Mouse (Mus musculus) thymus, postnatal 36 days (tissue): ENCODE results near the gene Slc50a1.
A peak's percentile ranks its signal among the peaks of the same experiment; 100 is the strongest.

Experiments used
- DNase-seq, 2 experiments: peaks; one replicate each; pipeline ENCODE4 v3.0.0; 2022; ENCODE audit warnings: mixed read lengths in 2 of 2

Gene Slc50a1

GRCm38 (mm10) chr3:89262417-89262816 is 8.0 kb downstream of the Slc50a1 start:
- no peak for DNase-seq

- no peak for DNase-seq
Observed at GRCm38 (mm10) chr3:89260211-89260610, 10.2 kb downstream of the Slc50a1 start.

GRCm38 (mm10) chr3:89259076-89259475 is 11.3 kb downstream of the Slc50a1 start, which contains the start of gene Dpm3:
Gene Dpm3, plus strand, starts transcription at chr3:89259358.
- no peak for DNase-seq

GRCm38 (mm10) chr3:89256177-89256576 is 14.2 kb downstream of the Slc50a1 start:
- no peak for DNase-seq

- DNase-seq: no peak
Observed at GRCm38 (mm10) chr3:89254994-89255393, 15.4 kb downstream of the Slc50a1 start.

- DNase-seq: peak; percentile 77 to 86
Observed at GRCm38 (mm10) chr3:89251365-89251895, 18.9 kb downstream of the Slc50a1 start.

- peak; percentile 65 to 69 for DNase-seq
Observed at GRCm38 (mm10) chr3:89250435-89251040, 19.8 kb downstream of the Slc50a1 start.

- DNase-seq: no peak
Observed at GRCm38 (mm10) chr3:89247466-89247865, 22.9 kb downstream of the Slc50a1 start.

- peak; percentile 84 for DNase-seq
Observed at GRCm38 (mm10) chr3:89246261-89247100, 23.9 kb downstream of the Slc50a1 start, which contains the start of gene Trim46. Gene Trim46, minus strand, starts transcription at chr3:89246309.

GRCm38 (mm10) chr3:89245688-89246171 is 24.6 kb downstream of the Slc50a1 start, which contains the start of gene Krtcap2:
Gene Krtcap2, plus strand, starts transcription at chr3:89245966.
- DNase-seq: peak; percentile 38 to 57

- DNase-seq: peak; percentile 64 to 76
Observed at GRCm38 (mm10) chr3:89244982-89245687, 25.2 kb downstream of the Slc50a1 start.

GRCm38 (mm10) chr3:89244158-89244981 is 26.0 kb downstream of the Slc50a1 start:
- DNase-seq: peak; percentile 39 to 50

GRCm38 (mm10) chr3:89243609-89244008 is 26.8 kb downstream of the Slc50a1 start:
- peak; percentile 81 to 85 for DNase-seq

- DNase-seq: no peak
Observed at GRCm38 (mm10) chr3:89242331-89242895, 28.0 kb downstream of the Slc50a1 start.

- no peak for DNase-seq
Observed at GRCm38 (mm10) chr3:89238494-89238893, 31.9 kb downstream of the Slc50a1 start.

GRCm38 (mm10) chr3:89237682-89238081 is 32.7 kb downstream of the Slc50a1 start:
- DNase-seq: no peak

- DNase-seq: no peak
Observed at GRCm38 (mm10) chr3:89236516-89236915, 33.9 kb downstream of the Slc50a1 start.

GRCm38 (mm10) chr3:89233562-89234110 is 36.7 kb downstream of the Slc50a1 start:
- no peak for DNase-seq

GRCm38 (mm10) chr3:89232614-89233013 is 37.8 kb downstream of the Slc50a1 start:
- DNase-seq: no peak

- DNase-seq: no peak
Observed at GRCm38 (mm10) chr3:89231772-89232275, 38.5 kb downstream of the Slc50a1 start.

- no peak for DNase-seq
Observed at GRCm38 (mm10) chr3:89231345-89231744, 39.0 kb downstream of the Slc50a1 start.
